Mouse (Mus musculus) heart, adult 2 months (tissue): ENCODE measurements around the gene Pcf11.

Experiments used
- CTCF ChIP-seq: fragments of 200-600 bp; IDR thresholded peaks from 2 replicates; pipeline ENCODE4 v1.8.1; 2022; ENCODE audit warnings: antibody characterized with exemption, mild to moderate bottlenecking, moderate library complexity
- EP300 ChIP-seq: fragments of 200-500 bp; IDR thresholded peaks from 2 replicates; pipeline ENCODE4 v1.6.1; 2011; ENCODE audit warnings: low read depth, low read length, control low read depth; ENCODE audit not compliant: insufficient read depth
- POLR2A ChIP-seq: fragments of 200-500 bp; IDR thresholded peaks from 2 replicates; pipeline ENCODE4 v1.6.1; 2011; ENCODE audit warnings: mild to moderate bottlenecking, low read depth, low read length, control low read depth; ENCODE audit not compliant: insufficient read depth

GRCm38 (mm10) chr7:92656386-92656785 lies 13.3 kb downstream of the Pcf11 start:
- TF ChIP-seq CTCF (no peak), EP300 (no peak), POLR2A (no peak)
